ENCODE assay signal across 25 mouse cellular contexts in the genomic region with DNA sequence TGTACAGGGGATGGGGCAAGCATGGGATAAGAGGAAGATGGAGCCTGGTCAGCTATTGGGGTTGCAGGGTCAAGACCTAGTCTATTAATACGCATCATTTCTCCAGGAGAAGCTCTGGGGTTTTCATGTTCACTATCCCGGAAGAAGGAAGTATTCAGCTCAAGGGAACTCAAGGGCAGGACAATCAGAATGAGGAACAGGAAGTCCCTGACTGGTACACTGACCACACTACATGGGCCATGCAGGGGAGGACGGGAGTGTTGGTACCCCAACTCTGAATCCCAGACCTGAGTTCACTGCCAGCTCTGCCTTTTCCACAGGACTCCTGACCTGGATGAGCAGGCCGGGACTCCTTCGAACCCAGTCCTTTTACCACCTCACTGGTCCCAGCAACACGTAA. TPM values are rescaled to one million over a fixed set of nuclear protein-coding genes. Genes with fewer than 3 reads are reported as not detected.
"Had no signal": no experiment of that assay in that cellular context is flagged by ENCODE, and none has a peak within 500 bp of the region (broad histone marks: within the 10 kb centered on the region; RNA-seq: fewer than 3 reads in every experiment).

No protein-coding gene starts in this region.

- H3K27me3 ChIP-seq: kidney, embryonic 15.5 days; limb, embryonic 13.5 days; liver, embryonic 12.5 days; liver, embryonic 15.5 days; lung, embryonic 15.5 days; midbrain, embryonic 12.5 days; midbrain, embryonic 15.5 days; neural tube, embryonic 13.5 days had no signal

- H3K27ac ChIP-seq: kidney, embryonic 15.5 days; limb, embryonic 10.5 days; limb, embryonic 13.5 days; liver, embryonic 12.5 days; liver, embryonic 15.5 days; lung, embryonic 15.5 days; midbrain, embryonic 12.5 days; midbrain, embryonic 15.5 days; neural tube, embryonic 13.5 days; stomach, postnatal 0 days had no signal

- H3K9ac ChIP-seq: kidney, embryonic 15.5 days; limb, embryonic 13.5 days; liver, embryonic 12.5 days; liver, embryonic 15.5 days; lung, embryonic 15.5 days; midbrain, embryonic 12.5 days; midbrain, embryonic 15.5 days; neural tube, embryonic 13.5 days had no signal

- DNase-seq: kidney, adult 11 months; kidney, adult 8-10 months; kidney, postnatal 10 days; kidney, postnatal 36 days; liver; lung, adult 18-20 months; lung, postnatal 10 days; lung, postnatal 36 days; thymus, adult 2 months; thymus, postnatal 14 days; thymus, postnatal 4 days had no signal

- H3K4me2 ChIP-seq: kidney, embryonic 15.5 days; limb, embryonic 13.5 days; liver, embryonic 12.5 days; liver, embryonic 15.5 days; lung, embryonic 15.5 days; midbrain, embryonic 12.5 days; midbrain, embryonic 15.5 days; neural tube, embryonic 13.5 days had no signal

- ATAC-seq: liver, embryonic 12.5 days; midbrain, embryonic 15.5 days had no signal

- H3K4me3 ChIP-seq: kidney, embryonic 15.5 days; limb, embryonic 10.5 days; limb, embryonic 13.5 days; liver, embryonic 12.5 days; liver, embryonic 15.5 days; lung, embryonic 15.5 days; midbrain, embryonic 12.5 days; midbrain, embryonic 15.5 days; myocyte; neural tube, embryonic 13.5 days had no signal

- H3K9me3 ChIP-seq: kidney, embryonic 15.5 days; limb, embryonic 10.5 days; limb, embryonic 13.5 days; liver, embryonic 12.5 days; liver, embryonic 15.5 days; lung, embryonic 15.5 days; midbrain, embryonic 12.5 days; midbrain, embryonic 15.5 days; neural tube, embryonic 13.5 days had no signal

- H3K36me3 ChIP-seq: kidney, embryonic 15.5 days; limb, embryonic 10.5 days; limb, embryonic 13.5 days; liver, embryonic 12.5 days; liver, embryonic 15.5 days; lung, embryonic 15.5 days; midbrain, embryonic 12.5 days; midbrain, embryonic 15.5 days; neural tube, embryonic 13.5 days had no signal

- H3K4me1 ChIP-seq: kidney, embryonic 15.5 days; limb, embryonic 10.5 days; limb, embryonic 13.5 days; liver, embryonic 12.5 days; liver, embryonic 15.5 days; lung, embryonic 15.5 days; midbrain, embryonic 12.5 days; midbrain, embryonic 15.5 days; neural tube, embryonic 13.5 days had no signal

RNA-seq across cellular contexts. Expression of a gene that starts 25.7 kb away (rescaled TPM):
- total RNA-seq: layer of hippocampus, adult 18-20 months; layer of hippocampus, postnatal 25 days; left cerebral cortex, postnatal 25 days had no signal
- polyA plus RNA-seq: kidney, embryonic 15.5 days; limb, embryonic 10.5 days; lung, embryonic 15.5 days; midbrain, embryonic 12.5 days; myocyte; stomach, postnatal 0 days had no signal
